7 mouse cellular contexts compared by ENCODE assay signal in the genomic region with DNA sequence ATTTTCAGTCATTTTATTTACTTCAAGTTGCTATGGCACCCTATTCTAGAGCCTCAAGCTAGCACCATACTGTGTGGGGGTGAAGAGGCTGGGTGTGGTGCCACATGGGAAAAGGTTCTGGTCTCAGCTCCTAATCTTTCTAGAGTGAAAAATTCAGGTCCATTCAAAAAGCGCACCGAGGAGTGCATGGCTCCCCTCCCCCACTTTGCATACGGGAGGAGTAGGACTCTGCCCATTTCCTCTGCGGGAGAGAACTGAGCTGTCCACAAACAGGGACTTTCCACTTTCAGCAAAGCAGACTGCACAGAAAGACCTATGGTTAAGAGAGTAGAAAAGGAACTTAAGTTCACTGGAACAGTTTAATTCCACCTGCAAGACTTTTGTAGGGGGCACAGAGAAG. TPM values are rescaled to one million over a fixed set of nuclear protein-coding genes. Genes with fewer than 3 reads are reported as not detected.
DNase-seq lines count a peak whose midpoint lies in the region; ATAC-seq lines count a peak whose summit lies in the region.

No protein-coding gene starts in this region.

- H3K9ac ChIP-seq in intestine, embryonic 16.5 days (ENCODE audit: low read depth, low read length) = peak overlapping the region; percentile 78
- peak overlapping the region; percentile 67 for H3K9ac ChIP-seq in limb, embryonic 11.5 days (ENCODE audit: low read length)
- peak overlapping the region; percentile 74 for H3K9ac ChIP-seq in midbrain, embryonic 13.5 days (replicated peaks)

- peak overlapping the region; percentile 80 for H3K4me2 ChIP-seq in intestine, embryonic 16.5 days (ENCODE audit: low read depth, low read length)
- H3K4me2 ChIP-seq in limb, embryonic 11.5 days (ENCODE audit: low read depth, severe bottlenecking) = peak overlapping the region; percentile 67
- H3K4me2 ChIP-seq in midbrain, embryonic 13.5 days (replicated peaks) = peak overlapping the region; percentile 69

- peak; percentile 16 for DNase-seq in MEL-GATA-1-ER (ENCODE audit: extremely low read depth, low read depth)
- peak; percentile 75 for DNase-seq in brain, adult 2 months (ENCODE audit: low read depth, low spot score)
- DNase-seq in limb, embryonic 11.5 days (ENCODE audit: low spot score) = peak; percentile 61
- peak; percentile 55 to 73 for DNase-seq in spleen, postnatal 4 days (ENCODE audit: low spot score in 2 of 2)

- WGBS in intestine, embryonic 16.5 days = under 1% methylated on average over 4 of the region's 4 CpGs
- 0% methylated on average over 4 of the region's 4 CpGs for WGBS in limb, embryonic 11.5 days
- 2% methylated on average over 4 of the region's 4 CpGs for WGBS in midbrain, embryonic 13.5 days

- peaks cover 13% of the 10 kb centered on the region for H3K36me3 ChIP-seq in intestine, embryonic 16.5 days (ENCODE audit: control insufficient read depth, insufficient read depth, low read length)
- peaks cover 8% of the 10 kb centered on the region; the same call in 1 of the 2 replicates for H3K36me3 ChIP-seq in limb, embryonic 11.5 days (ENCODE audit: control insufficient read depth, insufficient read depth, low read length)
- peaks cover 35% of the 10 kb centered on the region for H3K36me3 ChIP-seq in midbrain, embryonic 13.5 days

- H3K27ac ChIP-seq in intestine, embryonic 16.5 days (ENCODE audit: low read length) = peak overlapping the region; percentile 95
- peak overlapping the region; percentile 75 for H3K27ac ChIP-seq in limb, embryonic 11.5 days (replicated peaks; ENCODE audit: low read depth, low read length)
- H3K27ac ChIP-seq in midbrain, embryonic 13.5 days = peak overlapping the region; percentile 90

- no peaks in the 10 kb centered on the region for H3K27me3 ChIP-seq in intestine, embryonic 16.5 days (replicated peaks; ENCODE audit: control insufficient read depth, insufficient read depth, low read length)
- H3K27me3 ChIP-seq in limb, embryonic 11.5 days (ENCODE audit: control insufficient read depth, insufficient read depth, low read length) = no peaks in the 10 kb centered on the region
- no peaks in the 10 kb centered on the region for H3K27me3 ChIP-seq in midbrain, embryonic 13.5 days

- H3K9me3 ChIP-seq in intestine, embryonic 16.5 days (ENCODE audit: control insufficient read depth, low read length) = no peaks in the 10 kb centered on the region
- H3K9me3 ChIP-seq in limb, embryonic 11.5 days (ENCODE audit: control insufficient read depth, low read length) = no peaks in the 10 kb centered on the region
- H3K9me3 ChIP-seq in midbrain, embryonic 13.5 days = no peaks in the 10 kb centered on the region

- H3K4me1 ChIP-seq in intestine, embryonic 16.5 days (ENCODE audit: control insufficient read depth, insufficient read depth, low read length) = peaks cover 26% of the 10 kb centered on the region
- peaks cover 13% of the 10 kb centered on the region for H3K4me1 ChIP-seq in limb, embryonic 11.5 days (ENCODE audit: control insufficient read depth, insufficient read depth, low read length)
- peaks cover 35% of the 10 kb centered on the region for H3K4me1 ChIP-seq in midbrain, embryonic 13.5 days (replicated peaks)

- H3K4me3 ChIP-seq in intestine, embryonic 16.5 days (ENCODE audit: low read length) = peak overlapping the region; percentile 64
- peak overlapping the region; percentile 53 for H3K4me3 ChIP-seq in limb, embryonic 11.5 days (ENCODE audit: low read depth, low read length)
- peak overlapping the region; percentile 63 for H3K4me3 ChIP-seq in midbrain, embryonic 13.5 days (replicated peaks)

- ATAC-seq in frontal cortex, adult (ENCODE audit: low TSS enrichment) = peak; percentile 22; the same call in 1 of the 2 replicates
- ATAC-seq in intestine, embryonic 16.5 days = 0 out of 2 replicates have a peak, but pooled peaks have one; percentile 29
- ATAC-seq in limb, embryonic 11.5 days (ENCODE audit: insufficient number of reproducible peaks, low FRiP score, low TSS enrichment, low read depth) = peak; percentile 31; the same call in 1 of the 2 replicates
- no peak for ATAC-seq in midbrain, embryonic 13.5 days

RNA-seq across cellular contexts. Expression of a gene that starts 26.6 kb away (rescaled TPM):
- 15.3 and 15.4 TPM in 2 replicates for polyA plus RNA-seq in intestine, embryonic 16.5 days (2015; fragmentation: Nextera tagmentation; extraction: Ambion mirVana)
- polyA plus RNA-seq in limb, embryonic 11.5 days (2014; fragmentation: Nextera tagmentation; extraction: Ambion mirVana) = 15.4 and 16.6 TPM in 2 replicates
- polyA plus RNA-seq in midbrain, embryonic 13.5 days (2015; fragmentation: Nextera tagmentation; extraction: Ambion mirVana) = 18.0 and 20.9 TPM in 2 replicates

RNA-seq across cellular contexts. Expression of a gene that starts 49.7 kb away (rescaled TPM):
- 4.1 and 4.6 TPM in 2 replicates for polyA plus RNA-seq in intestine, embryonic 16.5 days (2015; fragmentation: Nextera tagmentation; extraction: Ambion mirVana)
- 5.6 and 7.5 TPM in 2 replicates for polyA plus RNA-seq in limb, embryonic 11.5 days (2014; fragmentation: Nextera tagmentation; extraction: Ambion mirVana)
- 23.4 and 27.8 TPM in 2 replicates for polyA plus RNA-seq in midbrain, embryonic 13.5 days (2015; fragmentation: Nextera tagmentation; extraction: Ambion mirVana)

Comparison
In these comparisons a context has a peak if more than half of its experiments do, and no peak if none do; other contexts are left out.
1. DNase-seq: peak in every context shown above with its lines; median percentile 75 in brain, adult 2 months; 64 in spleen, postnatal 4 days; 61 in limb, embryonic 11.5 days; 16 in MEL-GATA-1-ER.